Comparison of ENCODE assay signal across 23 mouse cellular contexts in the genomic region with DNA sequence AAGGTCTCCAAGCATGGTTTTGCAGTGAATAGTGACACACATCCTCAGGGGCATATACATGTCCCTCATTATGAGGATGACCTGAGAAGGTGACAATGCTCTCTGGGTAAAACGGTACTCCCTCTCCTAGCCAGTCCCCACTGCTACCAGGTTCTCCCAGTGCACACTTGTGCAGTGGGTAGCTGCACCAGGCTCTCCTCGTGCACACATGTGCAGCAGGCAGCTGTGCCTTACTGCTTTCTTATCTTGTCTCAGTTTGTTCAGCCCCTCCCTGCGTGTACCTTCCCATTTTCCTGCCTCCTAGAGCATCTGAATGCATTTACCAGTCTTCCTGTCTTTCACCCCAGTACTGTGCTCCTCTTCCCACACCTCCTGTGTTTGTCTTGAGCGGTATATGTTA. TPM values are rescaled to one million over a fixed set of nuclear protein-coding genes. Genes with fewer than 3 reads are reported as not detected.
"Had no signal": no experiment of that assay in that cellular context is flagged by ENCODE, and none has a peak within 500 bp of the region (broad histone marks: within the 10 kb centered on the region; RNA-seq: fewer than 3 reads in every experiment).

No protein-coding gene starts in this region.

- H3K4me2 ChIP-seq: heart, embryonic 12.5 days; hindbrain, embryonic 12.5 days; hindbrain, embryonic 14.5 days; limb, embryonic 13.5 days; limb, embryonic 15.5 days; liver, embryonic 12.5 days had no signal

- H3K27ac ChIP-seq: gastrocnemius, adult 2 months; heart, embryonic 10.5 days; hindbrain, embryonic 10.5 days; hindbrain, embryonic 12.5 days; hindbrain, embryonic 14.5 days; limb, embryonic 13.5 days; limb, embryonic 15.5 days; liver, embryonic 12.5 days had no signal

- H3K36me3 ChIP-seq: heart, embryonic 10.5 days; heart, embryonic 12.5 days; hindbrain, embryonic 10.5 days; hindbrain, embryonic 12.5 days; limb, embryonic 13.5 days; limb, embryonic 15.5 days; liver, embryonic 12.5 days had no signal

- H3K4me1 ChIP-seq: hindbrain, embryonic 10.5 days; hindbrain, embryonic 12.5 days; limb, embryonic 13.5 days; limb, embryonic 15.5 days; liver, embryonic 12.5 days had no signal

- H3K4me3 ChIP-seq: gastrocnemius, adult 2 months; heart, embryonic 10.5 days; heart, embryonic 12.5 days; hindbrain, embryonic 10.5 days; hindbrain, embryonic 12.5 days; limb, embryonic 13.5 days; limb, embryonic 15.5 days; liver, embryonic 12.5 days had no signal

- DNase-seq: gastrocnemius, adult 2 months; gastrocnemius, postnatal 10 days; gastrocnemius, postnatal 25 days; heart, postnatal 10 days; heart, postnatal 4 days; kidney, adult 11 months; kidney, adult 2 months; kidney, adult 9 months; kidney, postnatal 14 days; kidney, postnatal 36 days; layer of hippocampus, adult 9-11 months; layer of hippocampus, postnatal 36 days; left cerebral cortex, postnatal 4 days had no signal

- H3K9me3 ChIP-seq: heart, embryonic 10.5 days; heart, embryonic 12.5 days; hindbrain, embryonic 10.5 days; hindbrain, embryonic 12.5 days; limb, embryonic 13.5 days; limb, embryonic 15.5 days; liver, embryonic 12.5 days had no signal

- H3K9ac ChIP-seq: heart, embryonic 12.5 days; hindbrain, embryonic 12.5 days; hindbrain, embryonic 14.5 days; limb, embryonic 13.5 days; limb, embryonic 15.5 days; liver, embryonic 12.5 days had no signal

- ATAC-seq: hindbrain, embryonic 16.5 days; inflammation-experienced regulatory T-cells, adult 6 months; liver, embryonic 12.5 days had no signal

- H3K27me3 ChIP-seq: heart, embryonic 12.5 days; hindbrain, embryonic 12.5 days; limb, embryonic 15.5 days; liver, embryonic 12.5 days had no signal

RNA-seq across cellular contexts. Expression of gene Cds1, which starts 27.7 kb away (rescaled TPM):
- polyA plus RNA-seq: inflammation-experienced regulatory T-cells, adult 6 months had no signal
